Mouse (Mus musculus): ENCODE results near the gene Fabp3. TPM values are rescaled to one million over a fixed set of nuclear protein-coding genes. Genes with fewer than 3 reads are reported as not detected.

Gene Fabp3
- polyA plus RNA-seq, 1 experiment from 2014 or later: 339 TPM

- H3K9me3 ChIP-seq (ENCODE audit: control insufficient read depth, low read length): no peaks in the 10 kb centered on the region
- no peak overlapping the region for H3K4me3 ChIP-seq (ENCODE audit: low read length)
- WGBS: 80% methylated on average over 10 of the region's 10 CpGs
- no peak overlapping the region for H3K27ac ChIP-seq (ENCODE audit: low read depth, low read length)
- no peaks in the 10 kb centered on the region for H3K27me3 ChIP-seq (replicated peaks; ENCODE audit: control insufficient read depth, insufficient read depth, low read length)
- ATAC-seq: no peak
- H3K36me3 ChIP-seq (ENCODE audit: control insufficient read depth, insufficient read depth, low read length): peaks cover 27% of the 10 kb centered on the region
- no peak overlapping the region for H3K4me2 ChIP-seq (ENCODE audit: low read length)
- no peaks in the 10 kb centered on the region for H3K4me1 ChIP-seq (ENCODE audit: control insufficient read depth, insufficient read depth, low read depth, low read length)
- H3K9ac ChIP-seq (ENCODE audit: low read depth, low read length): no peak overlapping the region
Observed at GRCm38 (mm10) chr4:130316691-130317090, 8.3 kb downstream of the Fabp3 start.

- peaks cover 25% of the 10 kb centered on the region for H3K36me3 ChIP-seq (ENCODE audit: control insufficient read depth, insufficient read depth, low read length)
- WGBS: 56% methylated on average over 3 of the region's 3 CpGs
- no peak for ATAC-seq
Observed at GRCm38 (mm10) chr4:130318122-130318521, 9.7 kb downstream of the Fabp3 start.

GRCm38 (mm10) chr4:130319564-130319963, 11.2 kb downstream of the Fabp3 start:
- no peak overlapping the region for H3K4me2 ChIP-seq (ENCODE audit: low read length)
- peaks cover 17% of the 10 kb centered on the region for H3K36me3 ChIP-seq (ENCODE audit: control insufficient read depth, insufficient read depth, low read length)
- 89% methylated on average over 7 of the region's 7 CpGs for WGBS
- no peak overlapping the region for H3K27ac ChIP-seq (ENCODE audit: low read depth, low read length)
- H3K4me3 ChIP-seq (ENCODE audit: low read length): no peak overlapping the region
- ATAC-seq: no peak
- H3K4me1 ChIP-seq (ENCODE audit: control insufficient read depth, insufficient read depth, low read depth, low read length): no peaks in the 10 kb centered on the region
- H3K9me3 ChIP-seq (ENCODE audit: control insufficient read depth, low read length): no peaks in the 10 kb centered on the region
- H3K27me3 ChIP-seq (replicated peaks; ENCODE audit: control insufficient read depth, insufficient read depth, low read length): no peaks in the 10 kb centered on the region
- H3K9ac ChIP-seq (ENCODE audit: low read depth, low read length): no peak overlapping the region

More at GRCm38 (mm10) chr4:130318122-130318521, 9.7 kb downstream of the Fabp3 start:
- no peak overlapping the region for H3K9ac ChIP-seq (ENCODE audit: low read depth, low read length)
- no peaks in the 10 kb centered on the region for H3K4me1 ChIP-seq (ENCODE audit: control insufficient read depth, insufficient read depth, low read depth, low read length)
- no peak overlapping the region for H3K4me3 ChIP-seq (ENCODE audit: low read length)
- H3K27me3 ChIP-seq (replicated peaks; ENCODE audit: control insufficient read depth, insufficient read depth, low read length): no peaks in the 10 kb centered on the region
- no peak overlapping the region for H3K4me2 ChIP-seq (ENCODE audit: low read length)
- H3K27ac ChIP-seq (ENCODE audit: low read depth, low read length): no peak overlapping the region
- H3K9me3 ChIP-seq (ENCODE audit: control insufficient read depth, low read length): no peaks in the 10 kb centered on the region

- H3K27me3 ChIP-seq (replicated peaks; ENCODE audit: control insufficient read depth, insufficient read depth, low read length): no peaks in the 10 kb centered on the region
- H3K4me3 ChIP-seq (ENCODE audit: low read length): no peak overlapping the region
- WGBS: 89% methylated on average over 7 of the region's 7 CpGs
- peaks cover 20% of the 10 kb centered on the region for H3K36me3 ChIP-seq (ENCODE audit: control insufficient read depth, insufficient read depth, low read length)
- H3K27ac ChIP-seq (ENCODE audit: low read depth, low read length): no peak overlapping the region
- no peak for ATAC-seq
- H3K4me1 ChIP-seq (ENCODE audit: control insufficient read depth, insufficient read depth, low read depth, low read length): no peaks in the 10 kb centered on the region
- no peak overlapping the region for H3K4me2 ChIP-seq (ENCODE audit: low read length)
- no peaks in the 10 kb centered on the region for H3K9me3 ChIP-seq (ENCODE audit: control insufficient read depth, low read length)
- H3K9ac ChIP-seq (ENCODE audit: low read depth, low read length): no peak overlapping the region
Observed at GRCm38 (mm10) chr4:130321640-130322039, 13.2 kb downstream of the Fabp3 start.

GRCm38 (mm10) chr4:130322567-130322966, 14.2 kb downstream of the Fabp3 start:
- H3K9me3 ChIP-seq (ENCODE audit: control insufficient read depth, low read length): no peaks in the 10 kb centered on the region
- no peak overlapping the region for H3K4me2 ChIP-seq (ENCODE audit: low read length)
- no peak overlapping the region for H3K9ac ChIP-seq (ENCODE audit: low read depth, low read length)
- no peak overlapping the region for H3K27ac ChIP-seq (ENCODE audit: low read depth, low read length)
- H3K27me3 ChIP-seq (replicated peaks; ENCODE audit: control insufficient read depth, insufficient read depth, low read length): no peaks in the 10 kb centered on the region
- WGBS: 79% methylated on average over 7 of the region's 7 CpGs
- ATAC-seq: no peak
- no peaks in the 10 kb centered on the region for H3K4me1 ChIP-seq (ENCODE audit: control insufficient read depth, insufficient read depth, low read depth, low read length)
- no peak overlapping the region for H3K4me3 ChIP-seq (ENCODE audit: low read length)
- peaks cover 24% of the 10 kb centered on the region for H3K36me3 ChIP-seq (ENCODE audit: control insufficient read depth, insufficient read depth, low read length)

- peaks cover 28% of the 10 kb centered on the region for H3K36me3 ChIP-seq (ENCODE audit: control insufficient read depth, insufficient read depth, low read length)
- no peak overlapping the region for H3K4me3 ChIP-seq (ENCODE audit: low read length)
- no peak overlapping the region for H3K27ac ChIP-seq (ENCODE audit: low read depth, low read length)
- ATAC-seq: no peak
- no peaks in the 10 kb centered on the region for H3K27me3 ChIP-seq (replicated peaks; ENCODE audit: control insufficient read depth, insufficient read depth, low read length)
- no peaks in the 10 kb centered on the region for H3K9me3 ChIP-seq (ENCODE audit: control insufficient read depth, low read length)
- WGBS: 96% methylated on average over 1 of the region's 1 CpGs
- no peaks in the 10 kb centered on the region for H3K4me1 ChIP-seq (ENCODE audit: control insufficient read depth, insufficient read depth, low read depth, low read length)
- H3K9ac ChIP-seq (ENCODE audit: low read depth, low read length): no peak overlapping the region
- H3K4me2 ChIP-seq (ENCODE audit: low read length): no peak overlapping the region
Observed at GRCm38 (mm10) chr4:130323165-130323564, 14.8 kb downstream of the Fabp3 start.

- no peaks in the 10 kb centered on the region for H3K27me3 ChIP-seq (replicated peaks; ENCODE audit: control insufficient read depth, insufficient read depth, low read length)
- no peak overlapping the region for H3K9ac ChIP-seq (ENCODE audit: low read depth, low read length)
- H3K9me3 ChIP-seq (ENCODE audit: control insufficient read depth, low read length): no peaks in the 10 kb centered on the region
- no peak overlapping the region for H3K4me3 ChIP-seq (ENCODE audit: low read length)
- ATAC-seq: no peak
- H3K36me3 ChIP-seq (ENCODE audit: control insufficient read depth, insufficient read depth, low read length): peaks cover 30% of the 10 kb centered on the region
- no peaks in the 10 kb centered on the region for H3K4me1 ChIP-seq (ENCODE audit: control insufficient read depth, insufficient read depth, low read depth, low read length)
- no peak overlapping the region for H3K4me2 ChIP-seq (ENCODE audit: low read length)
- 65% methylated on average over 5 of the region's 5 CpGs for WGBS
- no peak overlapping the region for H3K27ac ChIP-seq (ENCODE audit: low read depth, low read length)
Observed at GRCm38 (mm10) chr4:130323607-130324006, 15.2 kb downstream of the Fabp3 start.

GRCm38 (mm10) chr4:130325446-130325845, 17.1 kb downstream of the Fabp3 start:
- Histone ChIP-seq H3K9ac (ENCODE audit: low read depth, low read length) (no peak overlapping the region), H3K4me1 (ENCODE audit: control insufficient read depth, insufficient read depth, low read depth, low read length) (no peaks in the 10 kb centered on the region), H3K4me2 (ENCODE audit: low read length) (no peak overlapping the region), H3K9me3 (ENCODE audit: control insufficient read depth, low read length) (no peaks in the 10 kb centered on the region), H3K27ac (ENCODE audit: low read depth, low read length) (no peak overlapping the region), H3K4me3 (ENCODE audit: low read length) (no peak overlapping the region), H3K27me3 (replicated peaks; ENCODE audit: control insufficient read depth, insufficient read depth, low read length) (no peaks in the 10 kb centered on the region), H3K36me3 (ENCODE audit: control insufficient read depth, insufficient read depth, low read length) (peaks cover 30% of the 10 kb centered on the region)
- 92% methylated on average over 2 of the region's 2 CpGs for WGBS
- ATAC-seq: no peak

GRCm38 (mm10) chr4:130327366-130327765, 19.0 kb downstream of the Fabp3 start:
- H3K27ac ChIP-seq (ENCODE audit: low read depth, low read length): no peak overlapping the region
- H3K36me3 ChIP-seq (ENCODE audit: control insufficient read depth, insufficient read depth, low read length): peaks cover 27% of the 10 kb centered on the region
- no peak for ATAC-seq
- H3K9me3 ChIP-seq (ENCODE audit: control insufficient read depth, low read length): no peaks in the 10 kb centered on the region
- no peak overlapping the region for H3K4me3 ChIP-seq (ENCODE audit: low read length)
- H3K9ac ChIP-seq (ENCODE audit: low read depth, low read length): no peak overlapping the region
- H3K4me2 ChIP-seq (ENCODE audit: low read length): no peak overlapping the region
- no peaks in the 10 kb centered on the region for H3K4me1 ChIP-seq (ENCODE audit: control insufficient read depth, insufficient read depth, low read depth, low read length)
- no peaks in the 10 kb centered on the region for H3K27me3 ChIP-seq (replicated peaks; ENCODE audit: control insufficient read depth, insufficient read depth, low read length)
- 81% methylated on average over 9 of the region's 9 CpGs for WGBS

GRCm38 (mm10) chr4:130335867-130336266, 27.5 kb downstream of the Fabp3 start:
- WGBS: 88% methylated on average over 5 of the region's 5 CpGs
- peaks cover 6% of the 10 kb centered on the region for H3K36me3 ChIP-seq (ENCODE audit: control insufficient read depth, insufficient read depth, low read length)
- H3K4me1 ChIP-seq (ENCODE audit: control insufficient read depth, insufficient read depth, low read depth, low read length): no peaks in the 10 kb centered on the region

More at GRCm38 (mm10) chr4:130335867-130336266, 27.5 kb downstream of the Fabp3 start:
- Histone ChIP-seq H3K27ac (ENCODE audit: low read depth, low read length) (no peak overlapping the region), H3K27me3 (replicated peaks; ENCODE audit: control insufficient read depth, insufficient read depth, low read length) (no peaks in the 10 kb centered on the region), H3K4me2 (ENCODE audit: low read length) (no peak overlapping the region), H3K9ac (ENCODE audit: low read depth, low read length) (no peak overlapping the region), H3K4me3 (ENCODE audit: low read length) (no peak overlapping the region), H3K9me3 (ENCODE audit: control insufficient read depth, low read length) (no peaks in the 10 kb centered on the region)
- no peak for ATAC-seq
